Mouse (Mus musculus) neural tube, embryonic 10.5 days (tissue): ENCODE data around the gene Slc26a6.
A peak's percentile ranks its signal among the peaks of the same experiment; 100 is the strongest.

Source experiments
- DNase-seq: peaks from one replicate; pipeline ENCODE4 v3.0.0-alpha.2; 2017; ENCODE audit warnings: low spot score; ENCODE audit errors: extremely low spot score

Slc26a6 gene

GRCm38 (mm10) chr9:108845390-108845789 lies 7.7 kb upstream of the Slc26a6 start:
- DNase-seq: no peak

GRCm38 (mm10) chr9:108847374-108847773 lies 5.7 kb upstream of the Slc26a6 start:
- no peak for DNase-seq

GRCm38 (mm10) chr9:108848419-108848818 lies 4.7 kb upstream of the Slc26a6 start:
- no peak for DNase-seq

- no peak for DNase-seq
These were observed 655 bp downstream of the Slc26a6 start for GRCm38 (mm10) chr9:108853635-108854240.

GRCm38 (mm10) chr9:108854241-108854696 lies 1.2 kb downstream of the Slc26a6 start:
- DNase-seq: peak; percentile 90

- no peak for DNase-seq
These were observed 2.3 kb downstream of the Slc26a6 start for GRCm38 (mm10) chr9:108855335-108855734.

- no peak for DNase-seq
These were observed 5.9 kb downstream of the Slc26a6 start for GRCm38 (mm10) chr9:108858792-108859527.

- DNase-seq: no peak
These were observed 59.2 kb downstream of the Slc26a6 start for GRCm38 (mm10) chr9:108912308-108912707.

- DNase-seq: no peak
These were observed 60.1 kb downstream of the Slc26a6 start for GRCm38 (mm10) chr9:108913161-108913560.

- no peak for DNase-seq
These were observed 60.5 kb downstream of the Slc26a6 start for GRCm38 (mm10) chr9:108913621-108914020.

- no peak for DNase-seq
These were observed 61.4 kb downstream of the Slc26a6 start, which contains the start of gene Tmem89 for GRCm38 (mm10) chr9:108914491-108914890. Gene Tmem89, plus strand, starts transcription at chr9:108914619.

- no peak for DNase-seq
These were observed 72.8 kb downstream of the Slc26a6 start for GRCm38 (mm10) chr9:108925897-108926296.

- DNase-seq: no peak
These were observed 75.3 kb downstream of the Slc26a6 start for GRCm38 (mm10) chr9:108928424-108928823.

GRCm38 (mm10) chr9:108935991-108936390 lies 82.9 kb downstream of the Slc26a6 start:
- no peak for DNase-seq

- DNase-seq: peak; percentile 94
These were observed 83.6 kb downstream of the Slc26a6 start, which contains the start of gene Uqcrc1 for GRCm38 (mm10) chr9:108936418-108937364. Gene Uqcrc1, plus strand, starts transcription at chr9:108936633.

- no peak for DNase-seq
These were observed 92.0 kb downstream of the Slc26a6 start for GRCm38 (mm10) chr9:108945111-108945510.

GRCm38 (mm10) chr9:108945608-108946007 lies 92.5 kb downstream of the Slc26a6 start:
- DNase-seq: no peak

GRCm38 (mm10) chr9:108949231-108949966 lies 96.3 kb downstream of the Slc26a6 start:
- DNase-seq: no peak

GRCm38 (mm10) chr9:108949967-108950728 lies 97.1 kb downstream of the Slc26a6 start:
- DNase-seq: no peak

GRCm38 (mm10) chr9:108953081-108953636 lies 100.1 kb downstream of the Slc26a6 start, which contains the start of gene Col7a1:
Gene Col7a1, plus strand, starts transcription at chr9:108953586.
- no peak for DNase-seq
